Mouse (Mus musculus) ES-CJ7 (cell line): ENCODE measurements at regions not wholly inside any gene's neighbourhood (a gene's known extent, or its start where the extent isn't known, plus 50 kb on each side); places are given as distances from the start of the nearest gene placed in this dataset.

ENCODE experiments used
- DNase-seq: peaks from one replicate; pipeline ENCODE4 v3.0.0; 2011; ENCODE audit warnings: low read depth, low spot score

DNA sequence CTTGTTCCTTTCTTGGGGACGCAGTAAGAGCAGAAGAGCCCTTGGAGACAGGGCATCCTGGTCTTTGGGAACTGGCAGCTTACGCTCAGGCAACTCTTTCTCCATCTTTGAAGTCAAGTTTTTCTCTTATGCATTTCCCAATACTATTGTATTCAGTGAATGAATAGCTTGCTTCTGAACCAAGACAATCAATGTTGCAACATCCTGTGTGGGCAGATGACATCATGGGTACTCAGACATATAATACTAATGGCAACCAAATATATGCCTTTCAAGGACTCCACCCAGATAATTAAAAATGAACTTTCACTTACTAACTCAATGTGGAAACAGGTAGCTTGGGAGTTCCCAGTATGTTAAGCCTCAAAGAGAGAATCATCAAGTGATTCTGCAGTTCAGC, 104.6 kb downstream of the Ngf start:
- no peak for DNase-seq

DNA sequence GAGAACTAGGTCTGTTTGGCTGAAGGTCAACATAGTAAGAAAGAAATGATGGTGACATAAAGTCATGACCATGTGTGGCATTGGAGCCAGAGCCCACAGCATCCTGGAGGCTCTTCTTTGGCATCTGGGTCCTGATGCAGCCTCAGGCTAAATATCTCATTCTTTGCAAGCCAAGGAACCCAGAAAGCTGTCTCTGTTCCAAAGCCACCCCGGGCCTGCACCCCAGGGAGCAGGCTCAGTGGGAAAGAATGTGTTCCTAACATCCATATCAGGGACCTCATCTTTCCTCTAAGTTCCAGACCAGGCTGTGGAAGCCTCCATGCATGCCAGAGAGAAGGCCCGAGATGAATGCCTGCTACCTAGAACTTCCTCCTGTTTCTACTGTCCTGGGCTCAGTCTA, 107.2 kb downstream of the Ngf start:
- no peak for DNase-seq

DNA sequence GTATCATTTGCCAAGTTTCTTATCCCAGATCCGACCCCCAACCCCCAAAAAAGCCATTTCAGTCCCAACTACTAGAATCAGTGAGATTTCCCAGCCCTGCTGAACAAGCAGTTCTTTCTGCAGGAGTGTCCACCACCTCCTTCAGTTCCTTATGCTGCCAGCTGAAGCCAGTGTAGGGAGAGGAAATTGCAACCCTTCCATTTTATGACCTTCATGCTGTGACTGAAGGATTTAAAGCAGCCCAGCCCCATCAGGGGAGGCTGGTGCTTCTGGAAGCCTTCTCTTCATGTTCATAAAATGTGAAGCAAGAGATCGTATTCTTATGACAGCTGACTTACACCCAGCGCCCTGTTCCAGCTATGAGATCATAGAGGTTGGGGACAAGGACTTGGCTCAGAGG, 112.1 kb downstream of the Ngf start:
- DNase-seq, result no peak

DNA sequence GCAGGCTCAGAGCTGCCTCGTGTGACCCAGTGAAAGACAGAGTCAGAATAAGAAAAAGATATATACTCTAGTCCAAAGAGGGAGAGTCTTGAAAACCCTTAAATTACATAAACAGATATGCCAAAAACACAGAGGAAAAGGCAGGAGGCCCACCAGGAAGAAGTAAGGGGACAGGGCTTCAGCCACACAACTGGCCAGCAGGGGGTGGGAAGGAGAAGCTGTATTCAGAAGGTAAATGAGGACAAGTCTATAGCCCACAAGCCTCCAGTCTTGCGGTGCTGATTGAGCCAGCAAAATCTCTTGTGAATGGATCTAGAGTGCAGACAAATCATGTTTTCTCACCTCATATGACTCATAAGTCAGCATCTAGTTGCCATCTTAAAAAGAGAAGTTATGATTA, 115.4 kb downstream of the Ngf start:
- no peak for DNase-seq

DNA sequence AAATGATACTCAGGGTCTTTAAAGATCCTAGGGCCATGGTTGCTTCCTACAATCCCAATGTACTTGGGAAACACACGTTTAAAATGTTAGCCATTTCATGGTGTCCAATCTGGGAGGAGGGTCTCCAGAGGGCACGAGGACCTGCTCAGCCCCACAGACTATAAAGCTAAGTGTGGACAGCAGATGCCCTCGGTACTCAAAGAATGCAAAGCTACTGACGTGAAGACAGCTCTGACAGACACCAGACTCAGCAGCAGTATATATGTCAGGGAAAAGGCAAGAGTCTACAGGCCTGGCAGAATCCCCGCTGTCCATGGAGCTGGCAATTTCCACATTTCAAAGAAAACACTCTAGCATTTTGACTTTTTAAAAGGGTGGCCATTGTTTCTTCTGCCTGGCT, 116.5 kb downstream of the Ngf start:
- no peak for DNase-seq

DNA sequence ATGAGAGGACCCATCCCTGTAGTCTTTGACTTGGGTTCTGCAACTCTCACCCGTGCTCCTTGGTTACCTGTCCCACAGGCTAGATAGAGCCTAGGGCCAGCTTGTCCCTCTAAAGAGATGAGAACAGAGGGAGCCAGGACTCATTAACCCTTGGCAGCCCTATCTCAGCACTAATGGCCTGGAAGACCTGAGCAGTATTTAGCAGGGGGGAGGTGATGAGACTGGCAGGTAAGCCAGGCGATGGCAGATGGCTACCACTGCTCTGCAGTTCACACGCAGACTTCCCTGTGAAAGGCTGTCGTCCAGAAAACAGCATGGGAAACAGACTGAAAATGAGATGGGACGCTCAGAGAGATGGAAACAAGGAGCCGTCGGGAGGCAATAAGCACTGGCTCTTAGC, 122.3 kb downstream of the Ngf start:
- DNase-seq, result no peak

DNA sequence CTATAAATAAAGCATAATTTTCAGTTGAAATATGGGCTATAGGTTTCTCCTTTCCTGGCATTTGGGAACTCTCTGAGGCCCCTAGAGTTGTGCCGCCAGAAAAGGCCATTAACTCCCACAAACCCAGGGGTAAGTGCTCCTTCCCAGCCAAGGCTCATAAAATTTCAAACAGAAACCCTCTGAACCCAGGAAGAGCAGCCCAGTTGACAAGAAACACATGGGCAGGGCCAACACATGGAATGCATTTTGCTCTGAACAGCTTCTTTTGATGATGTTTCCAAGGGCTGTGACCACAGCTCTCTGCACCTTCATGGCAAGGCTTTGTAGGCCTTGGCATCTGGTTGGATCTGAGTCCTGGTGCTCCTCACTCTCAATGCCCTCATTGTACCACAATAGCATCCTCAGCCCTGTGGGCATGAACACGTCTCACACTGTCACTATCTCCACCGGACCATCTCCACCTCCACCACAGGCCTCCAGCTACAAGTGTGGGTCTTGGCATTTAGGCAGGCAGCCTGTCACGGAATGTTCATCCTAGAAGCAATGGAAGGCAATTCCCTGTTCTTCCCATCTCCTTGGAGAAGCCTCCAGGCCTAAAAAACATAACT, 127.3 kb downstream of the Ngf start:
- DNase-seq, result no peak

DNA sequence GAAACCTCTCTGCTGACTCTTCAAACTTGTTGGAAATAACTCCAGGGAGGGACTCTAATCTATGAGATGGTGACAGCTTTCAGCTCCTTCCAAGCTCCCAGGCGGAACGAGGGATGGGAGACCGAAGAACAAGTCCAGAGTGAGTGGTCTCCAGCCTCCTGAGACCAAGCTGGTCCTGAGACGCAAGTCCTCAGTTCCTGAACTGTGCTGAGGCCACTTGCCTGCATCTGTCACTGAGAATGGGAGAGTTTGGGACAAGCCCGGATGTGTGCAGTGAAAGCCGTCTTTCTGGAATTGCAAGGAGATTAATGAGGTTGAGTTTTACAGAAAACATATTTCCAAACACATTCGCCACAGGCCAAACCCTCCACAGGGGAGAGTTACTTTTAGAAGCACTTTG, 129.3 kb downstream of the Ngf start:
- no peak for DNase-seq

DNA sequence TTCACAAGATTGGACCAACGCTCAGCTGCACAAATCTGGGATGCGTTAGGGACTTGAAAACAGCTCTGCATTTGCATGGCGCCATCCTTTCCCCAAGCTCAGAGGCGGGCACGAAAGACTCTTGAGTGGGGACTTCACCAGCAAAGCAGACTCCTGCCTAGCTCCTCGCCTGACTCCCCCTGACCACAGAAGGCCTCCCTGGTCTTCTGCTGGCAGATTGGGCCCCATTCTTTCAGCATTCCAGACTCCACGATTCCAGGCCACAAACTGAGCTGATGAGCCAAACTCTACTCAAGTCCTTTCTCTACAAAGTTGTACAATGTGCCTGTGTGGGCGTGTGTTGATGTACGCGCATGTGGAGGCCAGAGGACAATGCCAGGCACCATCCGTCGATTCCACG, 131.6 kb upstream of the Tspan2 start:
- DNase-seq, result no peak

DNA sequence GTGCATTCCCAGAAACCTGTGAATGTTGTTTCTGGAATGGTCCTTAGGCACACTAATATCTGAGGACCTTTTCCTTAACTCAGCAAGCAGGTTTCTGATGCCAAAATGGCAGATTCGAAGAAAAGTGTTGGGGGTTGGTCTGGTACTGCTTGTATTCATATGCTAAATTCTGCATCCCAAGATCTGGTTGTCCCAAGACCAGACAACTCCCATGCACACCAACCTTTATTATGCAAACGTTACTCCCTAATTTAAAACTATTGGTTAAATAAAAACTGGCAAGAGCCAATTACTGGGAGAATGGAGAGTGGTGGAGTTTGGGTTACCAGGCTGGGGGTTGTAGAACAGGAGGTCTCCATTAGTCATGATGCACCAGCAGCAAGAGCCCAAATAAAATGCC, 129.0 kb upstream of the Tspan2 start:
- peak; percentile 91 for DNase-seq

DNA sequence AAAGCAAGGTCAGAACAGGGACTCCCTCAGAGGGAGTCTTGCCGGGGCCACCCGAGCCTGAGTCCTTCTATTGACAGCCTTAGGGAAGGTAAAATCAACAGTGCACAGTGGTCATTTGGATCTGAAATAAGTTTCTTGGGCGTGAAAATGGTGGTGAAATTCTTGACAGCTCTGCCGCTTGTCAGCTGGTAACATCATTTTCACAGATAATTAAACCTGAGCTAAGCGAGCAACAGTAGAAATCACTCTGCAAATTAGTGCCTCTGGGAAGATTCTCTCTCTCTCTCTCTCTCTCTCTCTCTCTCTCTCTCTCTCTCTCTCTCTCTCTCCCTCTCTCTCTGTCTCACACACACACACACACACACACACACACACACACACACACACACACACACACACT, 123.4 kb upstream of the Tspan2 start:
- no peak for DNase-seq

DNA sequence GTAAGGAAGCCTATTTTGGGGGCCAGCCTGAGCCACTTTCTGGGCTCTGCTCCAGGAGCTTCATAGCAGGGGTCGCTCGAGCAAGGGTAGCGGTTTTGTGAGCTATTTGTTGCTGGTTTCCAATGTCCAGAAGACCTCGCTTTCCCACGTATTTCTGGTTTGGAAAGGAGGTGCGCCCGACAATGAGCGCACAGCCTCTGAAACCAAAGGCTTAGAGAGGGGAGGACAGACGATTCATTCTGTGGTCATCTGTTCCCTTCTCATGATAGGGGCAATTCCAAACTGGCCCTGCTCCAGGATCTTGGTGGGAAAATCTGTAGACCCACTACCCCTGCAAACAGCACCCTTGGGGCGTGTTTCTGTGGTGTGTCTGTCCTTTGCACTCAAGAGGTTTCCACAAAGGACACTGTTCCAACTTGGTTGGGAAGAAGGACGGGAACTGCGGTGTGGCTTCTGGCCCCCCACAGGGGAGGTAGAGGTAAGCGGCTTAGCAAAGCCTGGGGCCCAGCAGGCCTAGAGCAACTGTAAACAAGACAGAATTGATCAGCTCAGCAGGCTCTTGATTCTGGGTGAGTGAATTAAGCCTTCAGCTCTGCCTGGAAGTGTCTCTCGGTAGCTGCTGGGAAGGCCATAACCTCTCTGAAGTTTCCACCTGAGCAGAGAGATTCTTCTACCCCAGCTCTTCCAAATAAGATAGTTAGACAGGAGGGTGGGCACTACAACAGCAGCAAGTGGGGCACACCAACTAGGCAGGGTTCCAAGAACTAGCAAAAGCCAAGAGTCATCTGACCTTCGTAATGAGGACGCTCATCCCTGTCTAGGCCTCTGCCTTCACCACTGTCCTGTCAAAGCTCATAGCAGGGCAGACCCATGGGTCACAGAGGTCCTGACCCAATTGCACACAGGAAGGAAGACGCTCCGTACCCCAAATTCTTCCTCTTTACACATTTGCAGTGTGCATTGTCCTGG, 122.6 kb upstream of the Tspan2 start:
- DNase-seq, result no peak

DNA sequence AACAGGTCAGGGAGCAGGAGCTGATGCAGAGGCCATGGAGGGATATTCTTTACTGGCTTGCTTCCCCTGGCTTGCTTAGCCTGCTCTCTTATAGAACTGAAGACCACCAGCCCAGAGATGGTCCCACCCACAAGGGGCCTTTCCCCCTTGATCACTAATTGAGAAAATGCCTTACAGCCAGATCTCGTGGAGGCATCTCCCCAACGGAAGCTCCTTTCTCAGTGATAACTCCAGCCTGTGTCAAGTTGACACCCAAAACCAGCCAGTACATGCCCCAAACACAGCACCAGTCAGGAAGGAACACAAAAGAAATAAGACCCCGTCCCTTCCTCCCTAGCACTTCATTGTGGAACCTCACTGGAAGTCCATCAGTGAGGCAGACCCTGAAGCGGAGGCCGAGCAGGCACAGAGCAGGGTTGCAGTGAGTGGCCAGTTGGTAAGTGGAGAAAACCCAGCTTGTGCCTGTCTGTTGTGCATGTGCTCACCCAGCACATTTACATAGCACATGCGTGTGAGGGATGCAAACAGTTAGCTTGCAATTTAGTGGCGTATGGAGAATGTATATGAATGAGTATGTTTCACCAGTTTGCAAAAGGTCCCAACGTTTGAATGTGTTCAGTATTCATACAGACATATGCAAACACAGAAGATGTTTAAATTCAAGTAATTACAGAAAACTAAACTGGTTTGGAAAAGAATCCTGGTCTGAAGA, 114.5 kb upstream of the Tspan2 start:
- no peak for DNase-seq

DNA sequence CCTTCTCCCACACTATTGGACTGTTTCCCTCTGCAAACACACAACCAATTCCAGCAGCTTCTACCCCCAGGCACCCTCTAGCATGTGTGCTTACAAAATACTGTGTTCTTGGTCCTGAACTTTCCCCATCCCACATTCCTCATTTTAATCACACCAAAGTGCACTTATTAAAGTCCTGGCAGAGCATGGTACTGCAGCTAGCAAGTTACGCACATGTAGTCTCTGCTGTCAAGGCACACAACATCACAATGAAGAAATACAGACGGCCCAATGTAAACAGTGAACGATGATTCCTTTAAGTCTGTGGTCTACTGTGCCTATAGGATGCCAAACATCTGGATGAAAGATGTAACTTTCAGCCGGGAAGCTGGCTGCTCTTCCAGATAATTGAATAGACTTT, 98.3 kb upstream of the Tspan2 start:
- DNase-seq, result no peak

DNA sequence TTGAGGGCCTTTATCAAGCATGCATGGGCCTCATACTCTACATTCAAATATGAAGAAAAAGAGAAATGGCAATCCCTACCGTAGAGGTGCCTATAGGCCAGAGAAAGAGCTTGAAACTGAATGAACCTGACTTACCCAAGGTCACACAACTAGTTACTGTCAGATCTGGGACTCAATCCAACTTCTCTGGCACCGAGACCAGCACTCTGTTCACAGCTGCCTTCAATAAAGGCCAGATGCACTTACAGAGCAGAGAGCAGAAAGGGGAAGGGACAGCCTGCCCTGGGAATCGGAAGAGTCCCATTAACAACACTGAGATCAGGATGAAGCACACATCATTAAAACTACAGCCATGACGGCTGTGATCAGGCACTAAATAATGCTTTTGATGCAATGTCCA, 97.7 kb upstream of the Tspan2 start:
- DNase-seq, result no peak

DNA sequence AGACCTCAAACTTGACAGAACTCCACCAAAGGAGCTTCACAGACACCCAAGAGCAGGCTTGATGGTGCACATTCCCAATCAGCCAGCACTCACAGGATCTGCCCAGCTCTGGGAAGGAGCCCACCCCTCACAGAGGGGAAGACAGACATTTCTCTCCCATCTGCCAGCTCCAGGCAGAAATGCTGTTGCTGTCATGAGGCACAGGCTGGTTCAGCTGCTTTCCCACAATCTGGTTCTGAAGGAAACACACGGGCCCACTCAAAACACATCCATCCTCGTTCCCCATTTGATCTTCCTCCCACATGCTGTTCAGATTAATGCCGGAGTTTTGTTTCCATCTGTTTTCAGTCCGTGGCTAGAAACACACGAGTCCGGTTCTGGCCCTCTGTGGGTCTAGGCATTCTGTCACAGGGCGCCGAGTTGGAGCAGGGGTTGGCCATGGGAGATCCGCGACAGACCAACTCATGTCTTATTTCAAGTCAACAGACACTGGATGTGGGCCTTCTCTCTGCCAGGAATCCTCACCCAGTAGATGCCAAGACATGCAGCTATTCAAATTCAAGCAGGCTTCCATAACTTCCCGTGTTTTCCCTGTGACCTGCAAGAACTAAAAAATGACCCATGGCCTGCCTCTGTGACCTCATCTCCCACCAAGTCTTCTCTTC, 89.9 kb upstream of the Tspan2 start:
- DNase-seq, result no peak

DNA sequence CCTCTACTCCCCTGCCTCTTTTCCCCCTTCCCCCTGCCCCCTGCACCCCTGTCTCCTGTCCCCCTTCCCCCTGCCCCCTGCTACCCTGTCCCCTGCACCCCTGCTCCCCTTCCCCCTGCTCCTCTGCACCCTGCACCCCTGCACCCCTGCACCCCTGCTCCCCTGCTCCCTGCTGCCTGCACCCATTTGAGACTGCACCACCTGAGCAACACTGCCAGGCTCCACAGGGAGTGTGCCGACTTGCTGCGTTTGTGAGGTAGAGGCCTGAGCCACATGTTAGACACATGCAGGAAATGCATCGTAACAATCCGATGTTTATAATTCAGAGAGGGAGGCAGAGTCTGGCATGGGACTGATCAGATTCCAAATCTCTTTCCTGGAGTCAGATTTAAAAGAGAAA, 85.9 kb upstream of the Tspan2 start:
- no peak for DNase-seq

DNA sequence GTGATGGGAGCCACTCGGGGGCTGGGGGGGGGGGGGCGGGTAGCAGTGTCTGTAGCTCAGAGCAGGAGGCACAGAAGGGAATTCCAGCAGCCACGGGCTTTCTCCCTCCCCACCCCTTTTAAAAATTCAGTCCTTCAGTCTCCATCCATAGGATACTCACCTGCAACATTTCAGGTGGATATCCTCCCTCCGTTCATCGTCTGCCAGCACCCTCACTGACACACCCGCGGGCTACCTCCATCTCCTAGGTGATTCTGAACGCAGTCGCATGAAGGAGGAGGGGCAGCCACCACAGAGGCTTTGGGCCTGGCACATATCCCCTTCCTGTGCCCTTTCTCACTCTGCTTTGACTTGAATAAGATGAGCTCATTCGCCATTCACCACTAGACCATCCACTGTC, 79.4 kb upstream of the Tspan2 start:
- DNase-seq, result no peak

DNA sequence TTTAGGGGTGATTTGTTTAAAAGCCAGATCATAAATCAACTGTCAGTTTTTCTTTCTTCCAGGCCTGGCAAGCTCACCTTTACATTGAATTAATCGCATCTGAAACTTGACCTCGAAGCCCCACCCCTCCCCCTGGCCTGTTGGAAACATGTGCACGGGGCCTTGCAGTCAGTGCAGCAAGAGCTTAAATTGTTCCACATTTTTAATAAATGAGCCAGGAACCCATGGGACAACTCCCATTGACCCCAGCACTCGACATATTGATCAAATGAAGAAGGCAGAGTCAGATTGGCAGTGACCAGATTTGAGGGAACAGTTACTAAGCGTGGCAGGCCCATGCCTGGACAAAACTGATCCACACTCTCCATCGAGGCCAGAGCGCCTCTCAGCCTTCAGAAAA, 77.2 kb upstream of the Tspan2 start:
- no peak for DNase-seq

DNA sequence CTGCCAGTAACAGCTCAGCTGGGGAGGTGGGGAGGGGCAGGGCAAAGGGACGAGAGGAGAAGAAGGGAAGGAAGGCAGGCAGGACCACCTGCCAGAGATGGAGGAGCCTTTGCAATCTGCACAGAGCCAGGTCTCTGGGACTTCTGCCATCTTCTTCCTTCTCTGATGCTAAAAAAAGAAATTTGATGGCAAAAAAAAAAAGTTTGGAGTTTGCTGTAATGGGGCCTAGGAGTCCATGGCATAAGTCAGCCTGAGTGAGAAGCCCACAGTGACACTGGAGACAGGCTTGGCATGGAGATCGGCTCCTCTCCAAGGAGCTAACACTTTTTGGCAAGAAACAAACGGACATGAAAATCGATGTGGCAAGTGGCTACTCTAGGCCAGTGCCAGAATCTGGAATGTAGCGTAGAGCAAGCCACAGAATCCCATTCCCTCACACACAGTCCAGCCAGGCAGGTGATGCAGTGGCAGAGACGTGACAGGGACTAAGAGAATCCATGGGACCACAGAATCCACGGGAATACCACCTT, 76.7 kb upstream of the Tspan2 start:
- DNase-seq, result no peak

DNA sequence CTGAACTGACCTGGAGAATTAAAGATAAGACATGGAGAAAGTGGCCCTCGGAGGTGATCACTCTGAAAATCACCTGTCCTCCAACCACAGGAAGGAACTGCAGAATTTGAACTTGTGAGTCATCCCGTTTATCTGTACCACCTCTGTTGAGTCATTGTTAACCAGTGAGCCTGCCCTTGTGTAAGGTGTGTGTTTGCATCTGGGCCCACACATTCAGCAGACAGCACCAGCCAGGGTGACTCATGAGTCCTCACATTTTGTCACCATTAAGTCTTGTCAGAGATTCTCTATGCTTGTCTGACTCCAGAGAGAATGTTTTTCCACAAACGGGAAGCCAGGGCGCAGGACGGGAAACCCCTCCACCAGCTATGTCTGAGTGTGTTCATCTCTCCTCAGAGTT, 75.0 kb upstream of the Tspan2 start:
- DNase-seq, result no peak

DNA sequence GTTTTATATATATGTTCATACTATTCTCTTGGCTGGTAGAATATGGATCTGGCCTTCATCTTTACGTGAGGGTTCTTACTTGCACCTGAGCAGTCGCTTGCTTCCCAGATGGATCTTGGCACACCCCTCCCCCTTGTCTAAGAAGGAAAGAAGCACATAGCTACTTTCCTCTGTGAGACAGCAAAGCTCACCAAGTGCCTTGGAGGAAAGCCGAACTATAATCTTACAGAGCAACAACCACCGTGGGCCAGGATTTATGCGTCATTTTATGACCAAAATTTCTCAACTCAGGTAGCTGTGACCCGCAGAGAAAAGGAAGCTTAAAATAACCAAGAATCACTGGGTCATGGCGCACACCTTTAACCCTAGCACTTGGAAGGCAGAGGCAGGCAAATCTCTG, 73.0 kb upstream of the Tspan2 start:
- no peak for DNase-seq
